Mouse (Mus musculus) brain, embryonic 14.5 days (tissue): Measurements from ENCODE around the gene Tas1r2.

Experiments used
- CTCF ChIP-seq: fragments of 200-500 bp; IDR thresholded peaks from 2 replicates; pipeline ENCODE4 v1.5.1; 2012; ENCODE audit warnings: inconsistent platforms, mild to moderate bottlenecking, moderate library complexity, borderline replicate concordance; ENCODE audit not compliant: insufficient read depth, insufficient read length; ENCODE audit errors: extremely low read depth
- POLR2A ChIP-seq: fragments of 200-500 bp; IDR thresholded peaks from 2 replicates; pipeline ENCODE4 v1.6.1; 2012; ENCODE audit warnings: mild to moderate bottlenecking, inconsistent platforms, borderline replicate concordance; ENCODE audit not compliant: poor library complexity, insufficient read depth, insufficient read length, severe bottlenecking; ENCODE audit errors: extremely low read depth

DNA sequence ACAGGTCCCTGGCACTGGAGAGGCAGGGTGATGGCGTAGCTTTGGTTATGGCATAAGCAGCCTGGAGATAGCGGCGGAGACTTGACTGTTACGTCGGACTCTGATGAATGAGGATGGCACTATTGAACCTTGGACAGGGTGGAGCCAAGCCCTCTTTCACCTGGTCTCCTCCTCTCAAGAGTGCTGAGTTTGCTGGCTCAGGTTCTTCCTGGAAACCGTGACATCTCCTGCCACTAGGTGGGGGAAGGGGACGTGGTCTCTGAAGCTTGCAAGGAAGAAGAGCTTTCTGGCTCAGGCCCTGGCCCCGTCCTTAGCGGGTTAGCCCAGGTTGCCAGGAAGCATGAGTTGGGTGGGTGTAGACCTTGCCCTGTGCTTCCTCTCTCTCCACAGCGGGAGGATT lies 23.2 kb upstream of the Tas1r2 start:
- TF ChIP-seq POLR2A (no peak), CTCF (peak; percentile 8; the same call in 1 of the 2 replicates)
